Mouse (Mus musculus): ENCODE results near the gene Dclk1.

DNA sequence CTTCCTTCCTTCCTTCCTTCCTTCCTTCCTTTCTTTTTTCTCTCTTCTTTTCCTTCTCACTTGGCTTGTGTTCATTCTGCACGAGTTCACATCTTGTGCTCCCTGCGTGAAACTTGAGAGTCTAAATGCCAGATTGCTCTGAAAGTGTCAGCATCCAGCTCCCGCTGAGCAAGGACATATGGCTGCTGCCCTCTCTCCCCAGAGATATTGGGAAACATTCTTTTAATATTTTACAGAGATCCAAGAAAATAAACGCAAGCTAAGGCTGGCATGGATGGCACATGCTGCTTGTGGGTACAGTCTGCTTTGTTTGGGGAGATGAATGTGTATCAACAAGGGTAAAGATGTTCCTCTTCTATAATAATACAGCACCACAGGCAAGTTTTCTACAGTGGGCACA lies 241.2 kb downstream of the Dclk1 start:
- no peak for TF ChIP-seq CTCF (IDR thresholded peaks at IDR 0.05; ENCODE audit: borderline replicate concordance, insufficient read depth, low read length)
- TF ChIP-seq POLR2A (IDR thresholded peaks at IDR 0.05; ENCODE audit: low read depth, low read length), result no peak
